Mouse (Mus musculus) left cerebral cortex, adult 8-10 months (tissue): ENCODE results near the gene Gm2026. TPM values are rescaled to one million over a fixed set of nuclear protein-coding genes. Genes with fewer than 3 reads are reported as not detected.
"Not testable (repeated sequence)": the region's sequence is repeated elsewhere in the genome, so short reads cannot be mapped to it uniquely, and the experiment has no call there.

Source experiments
- DNase-seq, 2 experiments: peaks; one replicate each; pipeline ENCODE4 v3.0.0; 2022; ENCODE audit warnings: low spot score in 2 of 2
- total RNA-seq, 4 experiments: library from RNA; stranded (reverse); gene quantifications; 2 replicates each; pipeline ENCODE4 v1.2.4; 2022

Gene Gm2026
- 10 to 100 TPM; 41.4 to 58.9 (median 53.9) TPM for total RNA-seq

DNA sequence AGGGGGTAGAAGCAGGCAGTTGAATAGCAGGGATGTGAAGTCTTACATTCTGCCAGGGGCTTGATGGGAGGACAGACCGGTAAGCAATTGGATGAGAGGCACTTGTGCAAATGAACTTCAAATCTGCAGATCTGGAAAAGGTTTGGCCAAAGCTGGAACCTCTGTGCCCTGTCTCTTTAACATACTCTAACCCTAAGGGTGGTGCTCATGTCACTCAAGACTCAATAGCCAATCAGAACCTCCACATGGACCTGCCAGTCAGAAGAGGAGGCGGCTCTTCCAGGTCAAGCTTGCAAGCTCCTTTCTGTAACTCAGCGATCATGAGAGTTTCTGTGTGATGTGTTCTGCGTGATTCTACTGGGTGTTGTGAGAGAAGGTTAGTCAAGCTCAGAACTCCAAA is at the start of gene Gm2026:
Gene Gm2026, plus strand, starts transcription at position 301 of the 400 bp plus-strand sequence.
- DNase-seq, result not testable (repeated sequence)

DNA sequence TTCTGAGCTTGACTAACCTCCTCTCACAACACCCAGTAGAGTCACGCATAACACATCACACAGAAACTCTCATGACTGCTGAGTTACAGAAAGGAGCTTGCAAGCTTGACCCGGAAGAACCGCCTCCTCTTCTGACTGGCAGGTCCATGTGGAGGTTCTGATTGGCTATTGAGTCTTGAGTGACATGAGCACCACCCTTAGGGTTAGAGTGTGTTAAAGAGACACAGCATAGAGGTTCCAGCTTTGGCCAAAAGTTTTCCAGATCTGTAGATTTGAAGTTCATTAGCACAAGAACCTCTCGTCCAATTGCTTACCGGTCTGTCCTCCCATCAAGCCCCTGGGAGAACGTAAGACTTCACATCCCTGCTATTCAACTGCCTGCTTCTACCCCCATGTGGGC is 34.1 kb upstream of the Gm2026 start, which contains the start of gene Zfp966:
Gene Zfp966, minus strand, starts transcription at position 101 of the 400 bp plus-strand sequence.
- not testable (repeated sequence) for DNase-seq

Other genes with a start within 250 kb of the Gm2026 start
- gene Gm2007, start 223.8 kb upstream of the Gm2026 start, total RNA-seq, result not detected
- gene Gm14288, start 164.2 kb upstream of the Gm2026 start, total RNA-seq, result 10 to 100 TPM; 11.5 to 16.7 (median 14.2) TPM
- gene Gm6710, start 96.1 kb upstream of the Gm2026 start, total RNA-seq, result 10 to 100 TPM; 42.0 to 58.3 (median 48.3) TPM
- gene Zfp966, start 34.2 kb upstream of the Gm2026 start, total RNA-seq, result 1 to 10 TPM; 5.3 to 7.5 (median 6.6) TPM
- gene Gm2004, start 184.5 kb downstream of the Gm2026 start, total RNA-seq, result 1 to 10 TPM in 2 of 4 experiments, under 1 TPM in 2; 0.43 to 8.5 (median 3.9) TPM